Mouse (Mus musculus) megakaryocyte-erythroid progenitor cell, adult 5-6 weeks (primary cell): ENCODE results near the gene Runx3. TPM values are rescaled to one million over a fixed set of nuclear protein-coding genes. Genes with fewer than 3 reads are reported as not detected.

ENCODE experiments used
- ATAC-seq: replicated peaks from 2 replicates; pipeline ENCODE4 v1.8.0; 2016; ENCODE audit warnings: mild to moderate bottlenecking, inconsistent platforms; ENCODE audit not compliant: severe bottlenecking, poor library complexity, low FRiP score, low TSS enrichment
- total RNA-seq, 2 experiments: library from RNA; stranded (forward) in 1 of 2; stranded (reverse) in 1 of 2; fragments of 200-1000, 215-1000 nt in 1 of 2; fragments of >200 nt in 1 of 2; fragmentation: Nextera tagmentation in 1 of 2; gene quantifications; 2 replicates each; pipeline ENCODE4 v1.2.3; 2014 to 2017

The Runx3 gene
- total RNA-seq (2014; fragmentation: Nextera tagmentation) (52.3 and 61.6 TPM in 2 replicates), total RNA-seq (2017) (6.1 and 9.4 TPM in 2 replicates)

DNA sequence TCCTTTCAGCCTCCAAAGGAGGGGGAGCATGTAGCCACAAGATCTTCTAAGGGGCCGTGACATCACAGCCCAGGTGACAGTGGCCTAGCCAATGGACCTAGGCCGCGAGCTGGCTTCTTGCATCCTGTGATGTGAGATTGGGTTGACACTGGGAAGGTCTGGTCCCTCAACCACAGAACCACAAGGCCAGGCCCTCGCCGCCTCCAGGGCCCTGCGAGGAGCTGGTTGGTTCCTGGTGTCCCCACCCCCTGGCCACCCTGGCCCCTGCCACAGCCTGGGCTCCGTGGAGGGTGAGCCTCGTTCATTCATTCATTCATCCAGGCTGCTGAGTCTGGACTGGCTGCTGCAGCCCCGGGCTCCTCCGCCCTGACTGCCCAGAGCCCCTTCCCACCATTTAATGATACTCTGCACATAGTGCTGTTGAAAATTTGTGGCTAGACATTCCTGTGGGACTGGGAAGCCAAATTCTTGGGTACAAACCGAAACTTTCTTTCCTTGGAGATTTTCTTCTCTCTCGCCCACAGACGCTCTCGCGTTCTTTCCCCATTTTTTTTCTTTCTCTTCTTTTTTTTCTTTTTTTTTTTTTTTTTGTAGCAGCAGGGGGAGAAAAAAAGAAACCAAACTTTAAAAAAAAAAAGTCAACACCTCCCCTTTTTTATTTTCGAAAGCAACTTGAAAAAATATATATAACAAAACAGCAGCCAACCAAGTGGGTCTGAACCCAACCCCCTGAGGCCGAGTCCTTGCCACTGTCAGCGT is at the start of gene Runx3:
Gene Runx3 (plus strand): TSS at position 311 of the 759 bp plus-strand sequence.
- peak; percentile 96 for ATAC-seq

- ATAC-seq: no peak
Observed at GRCm38 (mm10) chr4:135072671-135073070, 47.8 kb upstream of the Runx3 start.

GRCm38 (mm10) chr4:135073523-135073922 is 46.9 kb upstream of the Runx3 start:
- ATAC-seq: no peak

DNA sequence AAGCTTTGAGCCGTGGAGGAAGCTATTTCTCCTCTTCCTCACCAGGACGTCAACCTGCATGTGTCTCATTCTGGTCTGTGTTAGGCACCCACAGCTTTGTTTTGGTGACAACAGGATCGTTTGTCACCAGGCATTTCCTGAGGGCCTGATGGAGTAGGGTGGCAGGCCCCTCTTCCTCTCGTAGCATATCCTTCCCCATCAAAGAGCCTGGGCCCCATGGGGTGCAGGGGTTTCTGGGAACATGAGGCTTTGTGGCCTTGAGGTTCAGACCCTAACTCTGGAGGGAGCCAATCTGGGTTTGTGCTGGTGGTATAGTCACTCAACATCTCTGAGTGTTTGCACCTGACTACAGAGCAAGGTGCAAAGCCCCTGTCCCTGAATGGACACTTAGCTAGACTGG is 45.8 kb upstream of the Runx3 start:
- ATAC-seq: no peak

DNA sequence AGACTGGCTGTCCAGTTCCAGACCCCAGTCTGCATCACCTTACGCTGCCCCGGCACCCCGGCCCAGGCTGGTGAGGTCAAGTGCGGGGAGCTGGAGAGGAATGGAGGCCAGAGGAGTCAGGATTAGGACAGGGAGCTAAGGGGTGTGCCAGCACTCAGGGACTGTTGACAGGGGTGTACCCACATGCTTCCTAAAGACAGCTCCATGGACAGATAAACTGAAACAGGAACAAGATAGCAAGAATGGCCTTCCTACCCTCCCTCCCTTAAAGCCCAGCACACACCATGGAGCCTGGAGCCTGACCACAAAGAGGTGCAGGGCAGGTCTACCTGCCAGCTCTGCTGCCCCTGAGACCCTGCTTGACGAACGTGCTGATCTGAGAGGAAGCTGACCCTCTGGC is 45.1 kb upstream of the Runx3 start:
- peak; percentile 8; the same call in 1 of the 2 replicates for ATAC-seq

DNA sequence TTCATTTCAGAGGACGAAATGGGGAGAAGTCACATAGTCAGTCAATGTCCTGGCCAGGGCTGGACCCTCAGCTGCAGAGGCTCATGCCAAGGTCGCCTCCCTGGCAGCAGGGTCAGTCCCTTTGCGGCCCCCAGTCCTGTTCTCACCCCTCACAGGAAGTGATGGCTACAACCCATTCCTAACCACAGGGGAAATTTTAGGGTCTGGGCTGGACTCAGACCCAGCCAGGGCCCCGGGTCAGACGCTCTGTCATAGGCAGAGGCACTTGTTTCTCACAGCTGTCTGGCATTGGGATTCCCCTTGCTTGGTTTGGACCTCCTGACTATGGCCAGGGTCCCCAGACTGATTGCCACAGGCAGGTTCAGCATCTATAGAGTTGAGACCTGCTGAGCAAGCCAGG is 43.8 kb upstream of the Runx3 start:
- no peak for ATAC-seq

DNA sequence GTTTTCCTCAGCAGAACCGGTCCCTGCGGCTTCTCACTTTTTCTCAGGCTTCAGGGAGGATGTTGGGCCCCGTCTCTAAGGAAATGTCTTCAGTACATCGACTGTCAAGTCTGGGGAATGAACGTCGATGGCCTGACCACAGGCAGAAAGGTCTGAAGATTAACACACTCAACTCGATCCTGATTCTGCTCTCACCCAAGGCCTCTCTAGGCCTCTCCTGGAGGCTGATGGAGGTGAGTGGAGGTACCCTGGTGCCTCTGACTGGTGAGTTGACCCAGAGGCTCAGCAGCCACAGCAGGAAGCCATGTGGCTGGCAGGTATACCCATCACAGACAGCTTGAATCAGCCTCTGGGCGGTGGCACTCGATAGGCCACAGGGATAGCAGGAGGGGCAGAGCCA is 43.3 kb upstream of the Runx3 start:
- ATAC-seq: no peak

- ATAC-seq: no peak
Observed at GRCm38 (mm10) chr4:135079859-135080640, 40.4 kb upstream of the Runx3 start.

DNA sequence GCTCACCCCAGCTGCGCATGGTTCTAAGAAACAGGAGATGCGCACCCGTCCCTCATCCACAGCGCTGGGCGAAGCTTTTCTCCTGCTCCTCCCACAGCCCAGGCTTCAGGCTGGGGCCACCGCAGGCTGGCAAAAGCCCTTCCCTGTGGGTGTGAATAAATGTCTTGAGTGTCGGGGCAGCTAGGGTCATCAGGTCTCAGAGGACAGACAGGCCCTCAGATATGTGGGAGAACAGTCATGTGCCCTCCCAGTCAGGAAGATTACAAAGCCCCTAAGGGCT is 39.9 kb upstream of the Runx3 start:
- no peak for ATAC-seq

- no peak for ATAC-seq
Observed at GRCm38 (mm10) chr4:135083089-135083488, 37.4 kb upstream of the Runx3 start.

DNA sequence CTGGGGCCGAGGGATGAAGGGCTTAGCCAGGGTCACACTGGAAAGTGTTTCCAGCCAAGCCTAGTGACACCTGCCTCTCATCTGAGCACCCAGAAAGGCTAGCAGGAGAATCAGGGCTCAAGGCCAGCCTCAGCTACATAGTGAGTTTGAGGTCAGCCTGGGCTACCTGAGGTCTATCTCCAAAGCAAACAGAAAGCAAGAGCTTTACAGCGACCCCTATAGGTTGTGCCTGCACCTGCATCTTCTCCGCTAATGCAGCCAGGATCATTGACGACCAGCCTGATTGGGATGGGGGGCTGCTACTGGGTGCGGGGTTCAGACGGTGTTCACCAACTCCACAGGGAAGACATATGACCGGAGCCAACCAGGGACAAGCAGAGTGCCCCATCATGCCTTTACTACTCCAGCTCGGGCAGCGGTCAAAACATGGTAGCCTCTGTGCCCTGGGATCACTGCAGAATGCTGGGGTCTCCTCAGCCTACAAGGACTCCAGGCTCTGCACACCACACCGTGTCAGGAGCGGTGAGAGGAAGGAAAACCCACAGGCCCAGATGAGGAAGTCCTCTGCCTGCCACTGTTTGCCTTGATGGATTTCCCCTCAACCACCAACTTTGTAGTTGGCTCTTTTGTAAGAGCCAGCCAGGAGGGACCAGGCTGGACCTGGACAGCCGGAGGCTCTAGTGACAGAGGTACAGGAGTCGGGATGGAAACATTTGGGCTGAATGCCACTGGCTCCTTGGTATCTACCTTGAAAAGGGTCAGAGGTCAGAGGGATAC is 35.2 kb upstream of the Runx3 start:
- ATAC-seq: peak; percentile 38; the same call in 1 of the 2 replicates

DNA sequence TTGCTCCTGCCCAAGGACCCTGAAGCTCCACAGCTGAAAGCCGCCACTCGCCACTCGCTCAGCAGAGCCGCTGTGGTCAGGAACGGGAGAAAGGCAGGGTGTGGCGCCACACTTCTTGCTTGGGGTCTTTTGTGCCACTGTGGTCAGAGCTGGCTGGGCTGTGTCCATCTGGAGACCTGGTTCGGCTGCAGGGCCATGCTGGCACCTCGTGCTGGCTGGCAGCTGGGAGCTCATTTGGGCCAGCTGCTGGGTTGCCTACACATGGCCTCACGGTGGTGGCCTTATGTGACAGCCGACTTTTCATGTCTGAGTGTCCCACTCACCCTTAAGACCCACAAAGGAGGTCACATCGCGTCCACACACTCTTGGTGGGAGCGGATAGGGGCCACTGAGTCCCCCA is 29.8 kb upstream of the Runx3 start:
- ATAC-seq: no peak

DNA sequence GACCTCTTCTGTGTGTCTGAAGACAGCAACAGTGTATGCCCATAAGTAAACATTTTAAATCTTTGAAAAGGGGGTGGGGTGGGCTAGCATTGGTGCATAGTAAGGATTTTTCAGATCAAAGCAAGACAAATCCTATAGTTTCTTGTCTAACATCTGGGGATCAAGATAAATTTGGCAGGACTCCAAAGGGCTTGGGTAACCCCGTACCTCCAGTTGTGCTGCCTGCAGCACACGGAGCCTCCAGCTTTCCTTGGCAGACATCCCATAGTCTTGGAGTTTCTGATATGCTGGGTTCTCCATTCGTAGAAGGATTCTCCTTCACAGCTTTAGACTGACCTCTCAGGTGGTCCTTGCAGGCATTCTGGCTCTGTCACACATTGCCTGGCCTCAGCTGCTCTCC is 27.6 kb upstream of the Runx3 start:
- ATAC-seq: no peak

- no peak for ATAC-seq
Observed at GRCm38 (mm10) chr4:135095693-135096092, 24.8 kb upstream of the Runx3 start.

- ATAC-seq: no peak
Observed at GRCm38 (mm10) chr4:135097910-135098891, 22.3 kb upstream of the Runx3 start.

GRCm38 (mm10) chr4:135102019-135102740 is 18.3 kb upstream of the Runx3 start:
- 0 out of 2 replicates have a peak, but pooled peaks have one; percentile 12 for ATAC-seq

- ATAC-seq: no peak
Observed at GRCm38 (mm10) chr4:135102761-135103160, 17.7 kb upstream of the Runx3 start.

GRCm38 (mm10) chr4:135103800-135104199 is 16.7 kb upstream of the Runx3 start:
- ATAC-seq: no peak
